Mouse (Mus musculus): ENCODE results near the gene Chmp4b.

DNA sequence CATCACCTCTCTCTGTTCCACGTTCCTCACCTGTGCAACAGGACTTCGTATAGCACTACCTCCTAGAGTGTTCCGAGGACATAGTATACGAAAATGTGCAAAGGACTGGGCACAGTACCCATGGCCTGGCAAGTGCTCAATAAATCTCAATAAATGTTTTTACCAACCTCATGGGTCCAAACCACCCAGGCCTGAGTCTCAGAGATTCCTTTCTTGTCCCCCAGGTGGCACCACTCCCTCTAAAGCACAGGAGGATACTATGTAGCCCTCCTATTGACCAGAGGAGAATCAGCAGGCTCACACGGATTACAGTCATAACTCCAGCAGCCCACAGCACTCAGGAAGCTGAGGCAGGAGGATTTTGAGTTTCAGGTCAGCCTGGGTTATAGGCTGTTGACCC, 4.9 kb upstream of the Chmp4b start:
- peak; percentile 64 for TF ChIP-seq CTCF (IDR thresholded peaks at IDR 0.05; ENCODE audit: low read depth)
- no peak for TF ChIP-seq EP300 (IDR thresholded peaks at IDR 0.05; ENCODE audit: low read depth)

All from liver, postnatal 0 days (tissue).